Mouse (Mus musculus) liver, embryonic 14.5 days (tissue): Measurements from ENCODE around the gene Thap11. TPM values are rescaled to one million over a fixed set of nuclear protein-coding genes. Genes with fewer than 3 reads are reported as not detected.
A peak's percentile ranks its signal among the peaks of the same experiment; 100 is the strongest.

ENCODE experiments used
- ATAC-seq: fragments of 200-750 bp; cut with Nextera tagmentation; 2 replicates; pipeline ENCODE4 v1.8.0; 2017; ENCODE audit warnings: moderate number of reproducible peaks, mild to moderate bottlenecking, moderate library complexity; ENCODE audit not compliant: insufficient read depth
- DNase-seq, 3 experiments: peaks; one replicate each; pipeline ENCODE4 v3.0.0-alpha.2; 2012 to 2013; ENCODE audit warnings: low read depth in 3 of 3, low spot score in 3 of 3
- H3K27ac ChIP-seq: fragments of 300-500 bp; sonication (generic); 2 replicates; pipeline ENCODE4 v1.5.1; 2014; ENCODE audit warnings: moderate library complexity, mild to moderate bottlenecking, control low read depth, inconsistent platforms
- H3K27me3 ChIP-seq: fragments of 300-500 bp; sonication (generic); 2 replicates; pipeline ENCODE4 v1.6.1; 2014; ENCODE audit warnings: mild to moderate bottlenecking, low read length, moderate library complexity; ENCODE audit not compliant: control insufficient read depth, insufficient read depth
- H3K36me3 ChIP-seq: fragments of 300-500 bp; sonication (generic); replicated peaks from 2 replicates; pipeline ENCODE4 v1.6.1; 2014; ENCODE audit warnings: low read depth; ENCODE audit not compliant: control insufficient read depth, insufficient read depth
- H3K4me1 ChIP-seq, 2 experiments: fragments of 200-500 bp in 1 of 2; fragments of 300-500 bp in 1 of 2; sonication (generic) in 1 of 2; replicated peaks; 2 replicates each; pipeline ENCODE4 v1.6.1; 2012 to 2014; ENCODE audit warnings: antibody characterized with exemption in 1 of 2, inconsistent platforms in 1 of 2, low read length in 1 of 2; ENCODE audit not compliant: control insufficient read depth in 2 of 2, insufficient read depth in 2 of 2
- H3K4me2 ChIP-seq: fragments of 300-500 bp; sonication (generic); 2 replicates; pipeline ENCODE4 v1.6.1; 2014; ENCODE audit warnings: low read depth, mild to moderate bottlenecking, control low read depth, moderate library complexity
- H3K4me3 ChIP-seq, 2 experiments: fragments of 200-500 bp in 1 of 2; fragments of 300-500 bp in 1 of 2; sonication (generic) in 1 of 2; 2 replicates each; pipeline ENCODE4 v1.5.1; 2012 to 2014; ENCODE audit warnings: low read depth in 2 of 2, low read length in 2 of 2, mild to moderate bottlenecking in 2 of 2, control low read depth in 1 of 2, inconsistent platforms in 1 of 2, moderate library complexity in 1 of 2; ENCODE audit not compliant: insufficient read depth in 1 of 2
- H3K9ac ChIP-seq: fragments of 300-500 bp; sonication (generic); replicated peaks from 2 replicates; pipeline ENCODE4 v1.6.1; 2014; ENCODE audit warnings: mild to moderate bottlenecking, control low read depth, moderate library complexity
- H3K9me3 ChIP-seq: fragments of 300-500 bp; sonication (generic); 2 replicates; pipeline ENCODE4 v1.6.1; 2016; ENCODE audit warnings: low read length, mixed read lengths; ENCODE audit not compliant: control insufficient read depth
- CTCF ChIP-seq: IDR thresholded peaks from 2 replicates; pipeline ENCODE4 v1.5.1; 2016; ENCODE audit warnings: antibody characterized with exemption, low read depth, control low read depth
- EP300 ChIP-seq: IDR thresholded peaks from 2 replicates; pipeline ENCODE4 v1.6.1; 2016; ENCODE audit warnings: antibody characterized with exemption, low read depth
- WGBS: fragments of 180-500 bp; shearing (Covaris S2); extraction: QIAGEN DNeasy Blood & Tissue Kit; methylation state at CpG from one replicate; pipeline ENCODE4 v1.1.7; 2014; ENCODE audit not compliant: insufficient replicate concordance; 5-methylcytosine and 5-hydroxymethylcytosine counted together
- polyA plus RNA-seq, 2 experiments: library from polyadenylated mRNA; depleted of rRNA in 1 of 2; stranded (reverse) in 1 of 2; unstranded in 1 of 2; fragments of >200 nt; fragmentation: Nextera tagmentation in 1 of 2; extraction: Ambion mirVana in 1 of 2; gene quantifications; 2 replicates each; pipeline versions ENCODE4 v1.2.1 to v1.2.3; 2012 to 2014

Thap11 gene
- polyA plus RNA-seq, 2 experiments = 25.5 to 26.2 TPM

DNA sequence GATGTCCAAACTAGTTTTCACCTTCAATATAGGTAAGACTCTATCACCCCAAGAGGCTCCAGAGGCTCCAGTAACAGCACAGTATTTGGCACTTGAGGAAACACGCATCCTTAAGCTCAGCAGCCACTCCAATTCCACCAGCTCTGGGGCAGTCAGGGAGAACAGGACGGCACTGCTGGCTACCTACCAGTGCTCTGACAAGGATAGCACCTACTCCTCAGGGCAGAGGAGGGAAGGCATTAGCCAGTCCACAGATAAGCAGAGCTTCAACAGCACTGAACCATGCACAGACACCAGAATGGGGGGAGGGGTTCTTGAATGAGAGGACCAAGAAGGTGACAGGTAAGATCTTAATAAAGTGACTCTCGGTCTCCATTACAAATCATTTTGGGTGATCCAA lies 35.3 kb upstream of the Thap11 start:
- DNase-seq (no peak), ATAC-seq (no peak)
- Histone ChIP-seq H3K36me3 (peaks cover 82% of the 10 kb centered on the region), H3K27ac (peak overlapping the region; percentile 97), H3K4me3 (peak overlapping the region; percentile 47 to 62), H3K27me3 (no peaks in the 10 kb centered on the region), H3K4me2 (peak overlapping the region; percentile 88), H3K9me3 (no peaks in the 10 kb centered on the region), H3K9ac (peak overlapping the region; percentile 79), H3K4me1 (peaks cover 63 to 70% of the 10 kb centered on the region in 2 experiments)
- WGBS = 52% methylated on average over 3 of the region's 3 CpGs
- TF ChIP-seq EP300 = peak; percentile 33; the same call in 1 of the 2 replicates
- 0 out of 2 replicates have a peak, but pooled peaks have one; percentile 14 for TF ChIP-seq CTCF

DNA sequence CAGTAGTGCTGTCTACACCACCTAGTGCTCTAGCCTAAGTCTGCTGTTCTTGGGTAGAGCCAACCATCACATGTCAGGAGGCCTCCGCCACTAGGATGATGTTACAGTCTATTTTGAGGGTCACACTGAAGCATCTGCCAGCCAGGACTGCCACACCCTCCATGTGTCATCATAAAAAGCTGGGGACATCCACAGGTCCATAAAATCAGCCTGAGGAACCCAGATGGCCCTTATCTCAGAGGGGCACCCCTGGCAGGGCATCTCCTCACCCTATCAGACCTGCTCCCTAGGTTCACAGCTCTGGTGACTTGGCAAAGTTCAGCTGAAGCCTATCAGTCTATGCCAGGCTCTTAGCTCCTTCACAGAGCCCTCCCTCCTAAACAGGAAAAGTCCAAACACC lies 34.0 kb upstream of the Thap11 start:
- H3K4me2 ChIP-seq = peak overlapping the region; percentile 92
- DNase-seq (peak; percentile 98 to 99 (median 99)), ATAC-seq (peak; percentile 96)
- TF ChIP-seq CTCF (peak; percentile 33; the same call in 1 of the 2 replicates), EP300 (peak; percentile 100)
- H3K4me1 ChIP-seq = peaks cover 56 to 72% of the 10 kb centered on the region in 2 experiments
- WGBS = 6% methylated on average over 1 of the region's 1 CpGs
- H3K27me3 ChIP-seq = no peaks in the 10 kb centered on the region
- H3K27ac ChIP-seq = peak overlapping the region; percentile 100
- no peaks in the 10 kb centered on the region for H3K9me3 ChIP-seq
- H3K36me3 ChIP-seq = peaks cover 84% of the 10 kb centered on the region
- peak overlapping the region; percentile 62 to 100 for H3K4me3 ChIP-seq
- H3K9ac ChIP-seq = peak overlapping the region; percentile 79

DNA sequence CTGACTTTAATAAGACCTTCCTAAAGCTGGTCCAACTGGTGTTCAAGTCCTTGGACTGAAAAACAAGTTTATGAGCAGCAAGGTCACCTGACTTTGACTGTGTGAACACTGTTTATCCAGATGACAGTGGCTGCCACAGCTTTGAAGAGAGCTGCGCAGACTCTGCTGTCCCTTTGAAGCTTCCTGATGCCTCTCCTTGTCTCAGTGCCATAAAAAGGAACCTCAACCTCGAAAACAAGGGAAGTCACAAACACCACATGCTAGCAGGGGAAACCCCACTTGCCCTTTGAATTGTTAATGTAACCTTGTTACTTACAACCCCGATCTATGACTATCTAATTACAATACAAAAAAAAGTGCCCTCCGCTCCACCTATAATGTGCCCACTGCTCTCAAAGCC lies 29.4 kb upstream of the Thap11 start:
- Histone ChIP-seq H3K4me3 (peak overlapping the region; percentile 98 to 100), H3K27me3 (no peaks in the 10 kb centered on the region), H3K36me3 (peaks cover 54% of the 10 kb centered on the region), H3K4me1 (peaks cover 43 to 52% of the 10 kb centered on the region in 2 experiments), H3K9ac (peak overlapping the region; percentile 100), H3K27ac (peak overlapping the region; percentile 100), H3K4me2 (peak overlapping the region; percentile 92), H3K9me3 (no peaks in the 10 kb centered on the region)
- DNase-seq (no peak), ATAC-seq (no peak)
- 56% methylated on average over 4 of the region's 4 CpGs for WGBS
- TF ChIP-seq CTCF (no peak), EP300 (no peak)

DNA sequence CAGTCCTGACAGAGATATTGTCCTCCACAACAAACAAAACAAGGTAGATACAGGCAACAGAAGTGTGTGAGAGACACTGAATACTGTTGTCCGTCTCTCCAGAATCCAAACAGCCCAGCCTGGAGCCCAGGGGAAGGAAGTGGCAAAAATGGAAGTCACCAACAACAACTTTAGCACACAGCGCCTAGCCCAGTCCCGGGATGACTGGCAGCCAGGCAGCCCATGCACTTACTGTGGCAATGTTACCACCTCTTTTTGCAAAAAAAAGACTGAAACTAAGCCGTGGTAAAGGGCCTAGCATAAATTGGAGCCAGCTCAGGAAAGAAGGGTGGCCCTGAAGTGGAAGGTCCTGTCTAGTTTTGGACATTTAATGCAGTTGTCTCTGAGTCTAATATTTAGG lies 28.6 kb upstream of the Thap11 start:
- Histone ChIP-seq H3K36me3 (peaks cover 52% of the 10 kb centered on the region), H3K4me2 (peak overlapping the region; percentile 92), H3K4me3 (peak overlapping the region; percentile 98 to 100), H3K27ac (peak overlapping the region; percentile 100), H3K27me3 (no peaks in the 10 kb centered on the region), H3K9me3 (no peaks in the 10 kb centered on the region), H3K9ac (peak overlapping the region; percentile 100), H3K4me1 (peaks cover 45 to 51% of the 10 kb centered on the region in 2 experiments)
- DNase-seq (no peak), ATAC-seq (no peak)
- TF ChIP-seq CTCF (no peak), EP300 (no peak)
- 1% methylated on average over 4 of the region's 4 CpGs for WGBS

DNA sequence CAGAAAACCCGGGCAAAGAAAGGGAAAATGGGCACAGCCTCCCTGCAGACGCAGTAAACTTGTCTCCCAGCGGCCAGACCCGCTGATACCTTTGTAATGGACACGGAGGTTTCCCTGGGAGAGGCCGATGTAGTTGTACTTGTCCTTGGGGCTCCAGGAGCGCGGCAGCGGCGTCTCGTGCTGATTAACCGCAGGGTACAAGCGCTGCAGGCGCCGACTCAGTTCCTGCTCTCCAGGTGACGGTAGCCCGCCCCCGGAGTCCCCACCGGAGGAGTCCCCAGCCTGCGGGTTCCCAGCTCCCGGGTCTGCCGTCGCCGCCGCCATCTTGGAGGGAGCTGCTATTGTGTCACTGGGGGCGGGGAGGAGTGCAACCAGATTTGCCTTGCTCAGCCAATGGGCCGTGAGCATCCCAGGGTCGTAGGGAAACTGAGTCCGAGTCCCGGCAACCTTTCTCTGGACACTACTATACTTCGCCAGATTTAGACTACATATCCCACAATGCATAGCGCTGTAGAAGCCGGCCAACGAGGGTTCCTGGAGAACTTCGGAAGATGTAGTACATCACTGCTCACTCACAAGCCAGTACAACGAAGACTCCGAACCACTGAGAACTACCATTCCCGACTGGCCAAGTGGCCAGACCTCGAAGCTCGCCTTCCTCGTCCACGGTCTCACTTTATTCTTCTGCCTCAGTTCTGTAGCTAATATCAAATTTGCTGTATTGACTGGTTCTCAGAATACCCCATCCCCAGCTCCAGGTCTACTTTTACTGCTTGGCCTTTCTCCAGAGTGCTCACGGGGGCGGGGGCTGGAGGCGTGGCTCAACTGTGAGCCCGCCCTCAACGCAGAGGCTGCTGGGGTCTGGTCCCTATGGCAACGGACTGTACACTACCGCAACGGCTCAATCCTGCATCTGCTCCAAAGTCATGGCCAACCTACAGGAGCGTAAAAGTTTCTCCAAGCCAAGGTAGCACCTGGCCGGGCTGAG lies 27.8 kb upstream of the Thap11 start, which contains the start of the genes Ranbp10 and Tsnaxip1:
Gene Ranbp10, minus strand, starts transcription at position 490 of the 988 bp plus-strand sequence.
Gene Tsnaxip1, plus strand, starts transcription at position 871 of the 988 bp plus-strand sequence.
- H3K27ac ChIP-seq = peak within 1 kb of the TSS; percentile 100
- TF ChIP-seq EP300 (0 out of 2 replicates have a peak, but pooled peaks have one; percentile 25), CTCF (no peak)
- peaks cover 38 to 45% of the 10 kb centered on the region in 2 experiments for H3K4me1 ChIP-seq
- peak within 1 kb of the TSS; percentile 92 for H3K4me2 ChIP-seq
- H3K27me3 ChIP-seq = no peaks in the 10 kb centered on the region
- WGBS = under 1% methylated on average over 52 of the region's 52 CpGs
- peak within 1 kb of the TSS; percentile 100 for H3K9ac ChIP-seq
- DNase-seq (peak; percentile 99), ATAC-seq (peak; percentile 90)
- no peaks in the 10 kb centered on the region for H3K9me3 ChIP-seq
- peaks cover 44% of the 10 kb centered on the region for H3K36me3 ChIP-seq
- H3K4me3 ChIP-seq = peak within 1 kb of the TSS; percentile 98 to 100
